Mouse (Mus musculus) E14TG2a.4 (cell line): ENCODE data around the gene Padi4.

Experiments used
- CTCF ChIP-seq: conservative IDR thresholded peaks from 2 replicates; pipeline ENCODE4 v1.5.1; 2014; ENCODE audit warnings: low read length
- POU5F1 ChIP-seq: IDR thresholded peaks from 2 replicates; pipeline ENCODE4 v1.6.1; 2014; ENCODE audit warnings: low read length, borderline replicate concordance

DNA sequence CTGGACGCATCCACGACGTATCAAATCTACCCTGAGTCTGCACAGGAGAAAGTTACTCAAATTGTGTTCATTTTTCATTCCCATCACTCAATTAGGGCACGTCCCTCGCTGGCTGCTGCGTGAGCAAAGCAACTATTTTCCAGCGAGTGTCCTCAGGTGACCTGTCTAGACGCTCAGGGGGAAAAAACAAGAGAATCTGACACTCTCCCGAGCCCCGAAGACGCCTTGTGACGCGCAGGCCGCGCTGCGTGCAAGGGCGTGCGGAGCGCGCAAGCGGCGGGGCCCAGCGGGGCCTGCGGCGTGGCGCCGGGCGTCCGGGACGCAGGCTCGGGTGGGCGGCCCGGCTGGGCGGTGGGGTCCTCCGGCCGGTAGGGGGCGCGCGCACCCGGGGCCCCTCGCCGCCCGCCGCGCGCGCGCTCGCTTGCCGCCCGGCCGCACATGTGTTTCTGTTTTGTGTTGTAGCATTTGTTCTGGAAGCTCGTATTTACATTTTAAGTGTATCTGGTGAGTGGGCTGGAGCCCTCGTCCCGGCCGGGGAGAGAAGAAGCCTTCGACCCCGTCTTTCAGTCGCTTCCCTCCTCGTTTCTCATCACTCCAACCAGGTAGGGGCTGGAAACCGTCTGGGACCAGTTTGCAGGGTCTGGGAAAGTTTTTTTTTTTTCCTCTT is 72.9 kb downstream of the Padi4 start:
- TF ChIP-seq CTCF (no peak), POU5F1 (no peak)
